Mouse (Mus musculus) adipocyte (in vitro differentiated cells): ENCODE measurements around the gene Atg5.

ENCODE experiments used
- DNase-seq: peaks from one replicate; pipeline ENCODE4 v3.0.0-alpha.2; 2016; ENCODE audit warnings: low spot score

The Atg5 gene

GRCm38 (mm10) chr10:44268145-44268860 is at the start of gene Atg5:
Gene Atg5 (plus strand): TSS chr10:44268358.
- DNase-seq: peak; percentile 98

- peak; percentile 28 for DNase-seq
Measured at GRCm38 (mm10) chr10:44219073-44219472, 49.1 kb upstream of the Atg5 start.

- DNase-seq: no peak
Measured at GRCm38 (mm10) chr10:44224345-44224744, 43.8 kb upstream of the Atg5 start.

GRCm38 (mm10) chr10:44233351-44233750 is 34.8 kb upstream of the Atg5 start:
- peak; percentile 46 for DNase-seq

GRCm38 (mm10) chr10:44235298-44235697 is 32.9 kb upstream of the Atg5 start:
- DNase-seq: peak; percentile 32

- no peak for DNase-seq
Measured at GRCm38 (mm10) chr10:44256624-44257023, 11.5 kb upstream of the Atg5 start.

- DNase-seq: no peak
Measured at GRCm38 (mm10) chr10:44265835-44266234, 2.3 kb upstream of the Atg5 start.

- no peak for DNase-seq
Measured at GRCm38 (mm10) chr10:44266561-44266960, 1.6 kb upstream of the Atg5 start.

GRCm38 (mm10) chr10:44267426-44268142 is 574 bp upstream of the Atg5 start:
- DNase-seq: peak; percentile 12

- no peak for DNase-seq
Measured at GRCm38 (mm10) chr10:44269211-44269610, 1.1 kb downstream of the Atg5 start.

- no peak for DNase-seq
Measured at GRCm38 (mm10) chr10:44282323-44282722, 14.2 kb downstream of the Atg5 start.

- no peak for DNase-seq
Measured at GRCm38 (mm10) chr10:44285106-44285505, 16.9 kb downstream of the Atg5 start.

GRCm38 (mm10) chr10:44285935-44286334 is 17.8 kb downstream of the Atg5 start:
- no peak for DNase-seq

- DNase-seq: no peak
Measured at GRCm38 (mm10) chr10:44290876-44291275, 22.7 kb downstream of the Atg5 start.

- DNase-seq: peak; percentile 61
Measured at GRCm38 (mm10) chr10:44292205-44292604, 24.0 kb downstream of the Atg5 start.

- DNase-seq: no peak
Measured at GRCm38 (mm10) chr10:44299165-44299564, 31.0 kb downstream of the Atg5 start.

- no peak for DNase-seq
Measured at GRCm38 (mm10) chr10:44300078-44300477, 31.9 kb downstream of the Atg5 start.

GRCm38 (mm10) chr10:44303648-44304329 is 35.6 kb downstream of the Atg5 start:
- DNase-seq: no peak

- no peak for DNase-seq
Measured at GRCm38 (mm10) chr10:44304330-44304717, 36.2 kb downstream of the Atg5 start.

GRCm38 (mm10) chr10:44304845-44305244 is 36.7 kb downstream of the Atg5 start:
- no peak for DNase-seq

GRCm38 (mm10) chr10:44306308-44306707 is 38.1 kb downstream of the Atg5 start:
- DNase-seq: no peak

GRCm38 (mm10) chr10:44308280-44308679 is 40.1 kb downstream of the Atg5 start:
- DNase-seq: no peak

- no peak for DNase-seq
Measured at GRCm38 (mm10) chr10:44309250-44309649, 41.1 kb downstream of the Atg5 start.
